ENCODE assay signal across 24 mouse cellular contexts in genomic region chr6:100217507-100217906, GRCm38 (mm10).
DNase-seq lines count a peak whose midpoint lies in the region; ATAC-seq lines count a peak whose summit lies in the region.
"Had no signal": no experiment of that assay in that cellular context is flagged by ENCODE, and none has a peak within 500 bp of the region (broad histone marks: within the 10 kb centered on the region; RNA-seq: fewer than 3 reads in every experiment).

No protein-coding gene starts in this region.

- H3K9me3 ChIP-seq in midbrain, embryonic 10.5 days (replicated peaks) = no peaks in the 10 kb centered on the region
- no peaks in the 10 kb centered on the region for H3K9me3 ChIP-seq in midbrain, embryonic 15.5 days
- H3K9me3 ChIP-seq: embryonic facial prominence, embryonic 12.5 days; embryonic facial prominence, embryonic 15.5 days; hindbrain, embryonic 10.5 days; hindbrain, embryonic 13.5 days; intestine, embryonic 15.5 days had no signal

- ATAC-seq in midbrain, embryonic 15.5 days (replicated peaks) = no peak
- ATAC-seq: activated CD4-positive, CD25-positive, alpha-beta regulatory T cell, adult 4 months; intestine, embryonic 15.5 days had no signal

- no peak overlapping the region for H3K27ac ChIP-seq in midbrain, embryonic 10.5 days (replicated peaks)
- H3K27ac ChIP-seq in midbrain, embryonic 15.5 days = no peak overlapping the region
- H3K27ac ChIP-seq: embryonic facial prominence, embryonic 15.5 days; gastrocnemius, adult 2 months; hindbrain, embryonic 13.5 days; intestine, embryonic 15.5 days had no signal

- H3K36me3 ChIP-seq in midbrain, embryonic 10.5 days = no peaks in the 10 kb centered on the region
- no peaks in the 10 kb centered on the region for H3K36me3 ChIP-seq in midbrain, embryonic 15.5 days (replicated peaks)
- H3K36me3 ChIP-seq: embryonic facial prominence, embryonic 12.5 days; embryonic facial prominence, embryonic 15.5 days; hindbrain, embryonic 10.5 days; hindbrain, embryonic 13.5 days; intestine, embryonic 15.5 days had no signal

- H3K4me3 ChIP-seq in midbrain, embryonic 10.5 days = no peak overlapping the region
- H3K4me3 ChIP-seq in midbrain, embryonic 15.5 days = no peak overlapping the region
- H3K4me3 ChIP-seq: embryonic facial prominence, embryonic 12.5 days; embryonic facial prominence, embryonic 15.5 days; gastrocnemius, adult 2 months; hindbrain, embryonic 10.5 days; hindbrain, embryonic 13.5 days; intestine, embryonic 15.5 days had no signal

- H3K4me2 ChIP-seq in midbrain, embryonic 15.5 days = no peak overlapping the region
- H3K4me2 ChIP-seq: embryonic facial prominence, embryonic 12.5 days; embryonic facial prominence, embryonic 15.5 days; heart, embryonic 11.5 days; hindbrain, embryonic 13.5 days; intestine, embryonic 15.5 days had no signal

- H3K9ac ChIP-seq in midbrain, embryonic 15.5 days = no peak overlapping the region
- H3K9ac ChIP-seq: embryonic facial prominence, embryonic 12.5 days; embryonic facial prominence, embryonic 15.5 days; forebrain, postnatal 0 days; hindbrain, embryonic 13.5 days; intestine, embryonic 15.5 days had no signal

- H3K27me3 ChIP-seq in midbrain, embryonic 10.5 days (ENCODE audit: low read depth, poor library complexity, severe bottlenecking) = peaks cover 74% of the 10 kb centered on the region
- peaks cover 3% of the 10 kb centered on the region; the same call in 1 of the 2 replicates for H3K27me3 ChIP-seq in midbrain, embryonic 15.5 days (replicated peaks)
- H3K27me3 ChIP-seq: intestine, embryonic 15.5 days had no signal

- 92% methylated on average over 8 of the region's 8 CpGs for WGBS in midbrain, embryonic 10.5 days
- WGBS in midbrain, embryonic 15.5 days = 85% methylated on average over 8 of the region's 8 CpGs

- peaks cover 61% of the 10 kb centered on the region for H3K4me1 ChIP-seq in midbrain, embryonic 10.5 days
- peaks cover 20% of the 10 kb centered on the region for H3K4me1 ChIP-seq in midbrain, embryonic 15.5 days

- peak; percentile 27 to 37 for DNase-seq in cerebellum, postnatal 10 days
- no peak for DNase-seq in cerebellum, adult 9-11 months
- DNase-seq in midbrain, embryonic 10.5 days (ENCODE audit: low spot score) = peak; percentile 11
- peak; percentile 50 for DNase-seq in adipocyte (ENCODE audit: low spot score)
- no peak for DNase-seq in testis, postnatal 14 days (ENCODE audit: low spot score)
- DNase-seq: adrenal gland, adult 8-10 months; B cell, adult 2 months; cerebellum, adult 11-12 months; cerebellum, adult 8-10 months; cerebellum, postnatal 25 days; forebrain, postnatal 0 days; gastrocnemius, adult 2 months; gastrocnemius, postnatal 14 days; heart, adult 11 months; heart, postnatal 36 days; kidney, adult 11 months had no signal

Comparison
In these comparisons a context has a peak if more than half of its experiments do, and no peak if none do; other contexts are left out.
1. DNase-seq: peak in cerebellum, postnatal 10 days (2 of 2), midbrain, embryonic 10.5 days (single experiment) and adipocyte (single experiment); none in cerebellum, adult 9-11 months (single experiment) and testis, postnatal 14 days (single experiment).